Mouse (Mus musculus) C2C12 (cell line): ENCODE data around the gene Pabpn1. TPM values are rescaled to one million over a fixed set of nuclear protein-coding genes. Genes with fewer than 3 reads are reported as not detected.

Experiments
- H3K27me3 ChIP-seq: one replicate; pipeline ENCODE4 v1.6.1; 2011; ENCODE audit not compliant: control insufficient read depth, insufficient read depth, insufficient read length
- H3K36me3 ChIP-seq: one replicate; pipeline ENCODE4 v1.6.1; 2011; ENCODE audit not compliant: control insufficient read depth, insufficient read depth
- H3K4me3 ChIP-seq: one replicate; pipeline ENCODE4 v1.5.1; 2011; ENCODE audit warnings: mild to moderate bottlenecking, control low read depth; ENCODE audit not compliant: poor library complexity, insufficient read depth, severe bottlenecking
- H3K79me2 ChIP-seq: one replicate; pipeline ENCODE4 v1.6.1; 2011; ENCODE audit not compliant: control insufficient read depth, insufficient read depth
- H3K79me3 ChIP-seq: one replicate; pipeline ENCODE4 v1.6.1; 2011; ENCODE audit warnings: low read depth, control low read depth
- H3ac ChIP-seq: one replicate; pipeline ENCODE3; 2011; ENCODE audit warnings: low read depth; ENCODE audit not compliant: control insufficient read depth, insufficient read length
- CEBPB ChIP-seq: IDR thresholded peaks from one replicate; pipeline ENCODE4 v1.6.1; 2011; ENCODE audit warnings: low read depth, mild to moderate bottlenecking, control low read depth, moderate library complexity
- CTCF ChIP-seq: IDR thresholded peaks from one replicate; pipeline ENCODE4 v1.5.1; 2011; ENCODE audit not compliant: control insufficient read depth, insufficient read depth, insufficient read length
- FOSL1 ChIP-seq: IDR thresholded peaks from one replicate; pipeline ENCODE4 v1.8.0; 2011; ENCODE audit warnings: mild to moderate bottlenecking, low read length; ENCODE audit not compliant: poor library complexity, insufficient read depth, severe bottlenecking
- MAX ChIP-seq: IDR thresholded peaks from one replicate; pipeline ENCODE4 v1.6.1; 2011; ENCODE audit warnings: mild to moderate bottlenecking, control low read depth
- MYOD1 ChIP-seq: IDR thresholded peaks from one replicate; pipeline ENCODE4 v1.6.1; 2011; ENCODE audit warnings: low read depth; ENCODE audit not compliant: control insufficient read depth, insufficient read length
- MYOG ChIP-seq: IDR thresholded peaks from one replicate; pipeline ENCODE4 v1.6.1; 2011; ENCODE audit not compliant: control insufficient read depth, insufficient read length; ENCODE audit errors: extremely low read depth
- USF1 ChIP-seq: IDR thresholded peaks from one replicate; pipeline ENCODE4 v1.6.1; 2011; ENCODE audit warnings: low read depth, mild to moderate bottlenecking, control low read depth, moderate library complexity
- polyA plus RNA-seq: library from polyadenylated mRNA; unstranded; fragments of >200 nt; fragmentation: generic; extraction: Trizol; gene quantifications from one replicate; pipeline ENCODE4 v1.2.1, GENCODE M21; 2012; ENCODE audit warnings: missing spikeins

Gene Pabpn1
- polyA plus RNA-seq, 1 experiment: 146 TPM

GRCm38 (mm10) chr14:54935904-54936830, 43.9 kb downstream of the Pabpn1 start, which contains the start of gene Cmtm5:
Cmtm5 (plus strand) TSS chr14:54936261.
- no peaks in the 10 kb centered on the region for H3K79me3 ChIP-seq
- no peak within 1 kb of the TSS for H3ac ChIP-seq
- no peak within 1 kb of the TSS for H3K4me3 ChIP-seq
- no peaks in the 10 kb centered on the region for H3K36me3 ChIP-seq
- peaks cover 15% of the 10 kb centered on the region for H3K27me3 ChIP-seq
- no peak for TF ChIP-seq USF1
- TF ChIP-seq CTCF: no peak
- TF ChIP-seq CEBPB: no peak
- TF ChIP-seq MAX: no peak
- TF ChIP-seq MYOG: no peak
- no peak for TF ChIP-seq MYOD1
- TF ChIP-seq FOSL1: no peak
- no peaks in the 10 kb centered on the region for H3K79me2 ChIP-seq

GRCm38 (mm10) chr14:54936831-54937160, 44.5 kb downstream of the Pabpn1 start:
- no peak overlapping the region for H3K4me3 ChIP-seq
- H3K36me3 ChIP-seq: no peaks in the 10 kb centered on the region
- no peak for TF ChIP-seq MAX
- TF ChIP-seq MYOG: no peak
- TF ChIP-seq USF1: no peak
- no peak for TF ChIP-seq CEBPB
- TF ChIP-seq CTCF: no peak
- TF ChIP-seq FOSL1: no peak
- no peak for TF ChIP-seq MYOD1

GRCm38 (mm10) chr14:54937361-54938182, 45.3 kb downstream of the Pabpn1 start:
- Histone ChIP-seq H3K4me3 (no peak overlapping the region), H3K36me3 (no peaks in the 10 kb centered on the region), H3ac (no peak overlapping the region), H3K79me2 (no peaks in the 10 kb centered on the region), H3K79me3 (no peaks in the 10 kb centered on the region), H3K27me3 (peaks cover 21% of the 10 kb centered on the region)
- no peak for TF ChIP-seq CTCF
- no peak for TF ChIP-seq USF1
- no peak for TF ChIP-seq MYOD1
- no peak for TF ChIP-seq CEBPB
- no peak for TF ChIP-seq MAX
- TF ChIP-seq MYOG: no peak
- no peak for TF ChIP-seq FOSL1

More at GRCm38 (mm10) chr14:54936831-54937160, 44.5 kb downstream of the Pabpn1 start:
- H3K79me2 ChIP-seq: no peaks in the 10 kb centered on the region
- H3K27me3 ChIP-seq: peaks cover 21% of the 10 kb centered on the region
- H3K79me3 ChIP-seq: no peaks in the 10 kb centered on the region
- no peak overlapping the region for H3ac ChIP-seq

- H3K79me2 ChIP-seq: no peaks in the 10 kb centered on the region
- no peak overlapping the region for H3ac ChIP-seq
- H3K36me3 ChIP-seq: no peaks in the 10 kb centered on the region
- no peaks in the 10 kb centered on the region for H3K79me3 ChIP-seq
- TF ChIP-seq FOSL1 (no peak), MAX (no peak), MYOD1 (no peak), CTCF (no peak), MYOG (no peak), USF1 (no peak), CEBPB (no peak)
- peaks cover 21% of the 10 kb centered on the region for H3K27me3 ChIP-seq
- H3K4me3 ChIP-seq: no peak overlapping the region
Measured at GRCm38 (mm10) chr14:54938431-54939219, 46.3 kb downstream of the Pabpn1 start.

- Histone ChIP-seq H3ac (no peak overlapping the region), H3K36me3 (no peaks in the 10 kb centered on the region), H3K27me3 (peaks cover 26% of the 10 kb centered on the region), H3K79me2 (no peaks in the 10 kb centered on the region), H3K79me3 (no peaks in the 10 kb centered on the region), H3K4me3 (no peak overlapping the region)
- TF ChIP-seq FOSL1 (no peak), MYOG (no peak), USF1 (no peak), MYOD1 (no peak), CTCF (no peak), CEBPB (no peak), MAX (no peak)
Measured at GRCm38 (mm10) chr14:54939434-54940175, 47.3 kb downstream of the Pabpn1 start.
